Mouse (Mus musculus): Measurements from ENCODE around the gene Tmem259. TPM values are rescaled to one million over a fixed set of nuclear protein-coding genes. Genes with fewer than 3 reads are reported as not detected.

Gene Tmem259
- polyA plus RNA-seq, 1 experiment from 2014 or later, result 12.3 TPM

- 86% methylated on average over 4 of the region's 4 CpGs for WGBS
- no peaks in the 10 kb centered on the region for H3K9me3 ChIP-seq
- DNase-seq (ENCODE audit: low spot score), result no peak
- peaks cover 37% of the 10 kb centered on the region for H3K4me1 ChIP-seq
- no peak overlapping the region for H3K4me3 ChIP-seq
- H3K27ac ChIP-seq (replicated peaks), result no peak overlapping the region
- no peaks in the 10 kb centered on the region for H3K27me3 ChIP-seq (replicated peaks; ENCODE audit: low read depth, poor library complexity, severe bottlenecking)
- peaks cover 79% of the 10 kb centered on the region for H3K36me3 ChIP-seq (replicated peaks)
These were observed 34.3 kb downstream of the Tmem259 start for GRCm38 (mm10) chr10:79949873-79950272.

GRCm38 (mm10) chr10:79947502-79947901, 36.6 kb downstream of the Tmem259 start:
- Histone ChIP-seq H3K4me1 (peaks cover 59% of the 10 kb centered on the region), H3K9me3 (no peaks in the 10 kb centered on the region), H3K27me3 (replicated peaks; ENCODE audit: low read depth, poor library complexity, severe bottlenecking) (no peaks in the 10 kb centered on the region), H3K36me3 (replicated peaks) (peaks cover 81% of the 10 kb centered on the region), H3K27ac (replicated peaks) (peak overlapping the region; percentile 86), H3K4me3 (peak overlapping the region; percentile 42; the same call in 1 of the 2 replicates)
- DNase-seq (ENCODE audit: low spot score), result no peak
- 73% methylated on average over 6 of the region's 6 CpGs for WGBS

- Histone ChIP-seq H3K27ac (replicated peaks) (peak overlapping the region; percentile 86), H3K36me3 (replicated peaks) (peaks cover 84% of the 10 kb centered on the region), H3K9me3 (no peaks in the 10 kb centered on the region), H3K4me1 (peaks cover 59% of the 10 kb centered on the region), H3K4me3 (peak overlapping the region; percentile 42), H3K27me3 (replicated peaks; ENCODE audit: low read depth, poor library complexity, severe bottlenecking) (no peaks in the 10 kb centered on the region)
- DNase-seq (ENCODE audit: low spot score), result peak; percentile 53
- WGBS, result 10% methylated on average over 7 of the region's 7 CpGs
These were observed 37.3 kb downstream of the Tmem259 start for GRCm38 (mm10) chr10:79946752-79947322.

- Histone ChIP-seq H3K27me3 (replicated peaks; ENCODE audit: low read depth, poor library complexity, severe bottlenecking) (no peaks in the 10 kb centered on the region), H3K9me3 (no peaks in the 10 kb centered on the region), H3K27ac (replicated peaks) (peak overlapping the region; percentile 86), H3K4me3 (peak overlapping the region; percentile 42), H3K4me1 (peaks cover 64% of the 10 kb centered on the region), H3K36me3 (replicated peaks) (peaks cover 84% of the 10 kb centered on the region)
- 16% methylated on average over 16 of the region's 16 CpGs for WGBS
- peak; percentile 79 for DNase-seq (ENCODE audit: low spot score)
These were observed 38.5 kb downstream of the Tmem259 start for GRCm38 (mm10) chr10:79945507-79946234.

GRCm38 (mm10) chr10:79943471-79943901, 40.6 kb downstream of the Tmem259 start:
- H3K36me3 ChIP-seq (replicated peaks), result peaks cover 83% of the 10 kb centered on the region
- DNase-seq (ENCODE audit: low spot score), result no peak
- no peaks in the 10 kb centered on the region for H3K9me3 ChIP-seq
- no peak overlapping the region for H3K4me3 ChIP-seq
- no peaks in the 10 kb centered on the region for H3K27me3 ChIP-seq (replicated peaks; ENCODE audit: low read depth, poor library complexity, severe bottlenecking)
- peaks cover 78% of the 10 kb centered on the region for H3K4me1 ChIP-seq
- 79% methylated on average over 9 of the region's 9 CpGs for WGBS
- peak overlapping the region; percentile 86 for H3K27ac ChIP-seq (replicated peaks)

GRCm38 (mm10) chr10:79942988-79943387, 41.1 kb downstream of the Tmem259 start:
- H3K4me3 ChIP-seq, result no peak overlapping the region
- H3K27ac ChIP-seq (replicated peaks), result peak overlapping the region; percentile 86
- 88% methylated on average over 1 of the region's 1 CpGs for WGBS
- H3K36me3 ChIP-seq (replicated peaks), result peaks cover 84% of the 10 kb centered on the region
- H3K9me3 ChIP-seq, result no peaks in the 10 kb centered on the region
- H3K27me3 ChIP-seq (replicated peaks; ENCODE audit: low read depth, poor library complexity, severe bottlenecking), result no peaks in the 10 kb centered on the region
- no peak for DNase-seq (ENCODE audit: low spot score)
- H3K4me1 ChIP-seq, result peaks cover 83% of the 10 kb centered on the region

GRCm38 (mm10) chr10:79940749-79941148, 43.4 kb downstream of the Tmem259 start:
- Histone ChIP-seq H3K27ac (replicated peaks) (0 out of 2 replicates have a peak overlapping the region, but pooled peaks have one; percentile 19), H3K36me3 (replicated peaks) (peaks cover 86% of the 10 kb centered on the region), H3K4me3 (0 out of 2 replicates have a peak overlapping the region, but pooled peaks have one; percentile 4), H3K27me3 (replicated peaks; ENCODE audit: low read depth, poor library complexity, severe bottlenecking) (no peaks in the 10 kb centered on the region), H3K4me1 (peaks cover 81% of the 10 kb centered on the region), H3K9me3 (no peaks in the 10 kb centered on the region)
- 71% methylated on average over 7 of the region's 7 CpGs for WGBS
- no peak for DNase-seq (ENCODE audit: low spot score)

- H3K27ac ChIP-seq (replicated peaks), result peak overlapping the region; percentile 44; the same call in 1 of the 2 replicates
- no peaks in the 10 kb centered on the region for H3K27me3 ChIP-seq (replicated peaks; ENCODE audit: low read depth, poor library complexity, severe bottlenecking)
- H3K9me3 ChIP-seq, result no peaks in the 10 kb centered on the region
- WGBS, result 46% methylated on average over 11 of the region's 11 CpGs
- H3K4me3 ChIP-seq, result peak overlapping the region; percentile 8
- H3K36me3 ChIP-seq (replicated peaks), result peaks cover 96% of the 10 kb centered on the region
- H3K4me1 ChIP-seq, result peaks cover 76% of the 10 kb centered on the region
- no peak for DNase-seq (ENCODE audit: low spot score)
These were observed 46.2 kb downstream of the Tmem259 start for GRCm38 (mm10) chr10:79937775-79938526.

- Histone ChIP-seq H3K9me3 (no peaks in the 10 kb centered on the region), H3K4me3 (no peak overlapping the region), H3K4me1 (peaks cover 83% of the 10 kb centered on the region), H3K27ac (replicated peaks) (0 out of 2 replicates have a peak overlapping the region, but pooled peaks have one; percentile 21), H3K27me3 (replicated peaks; ENCODE audit: low read depth, poor library complexity, severe bottlenecking) (no peaks in the 10 kb centered on the region), H3K36me3 (replicated peaks) (peaks cover 99% of the 10 kb centered on the region)
- 83% methylated on average over 27 of the region's 27 CpGs for WGBS
- no peak for DNase-seq (ENCODE audit: low spot score)
These were observed 47.2 kb downstream of the Tmem259 start for GRCm38 (mm10) chr10:79936911-79937441.

- H3K36me3 ChIP-seq (replicated peaks), result peaks cover 99% of the 10 kb centered on the region
- peaks cover 87% of the 10 kb centered on the region for H3K4me1 ChIP-seq
- 72% methylated on average over 10 of the region's 10 CpGs for WGBS
These were observed 47.7 kb downstream of the Tmem259 start for GRCm38 (mm10) chr10:79936284-79936910.

GRCm38 (mm10) chr10:79934794-79935569, 49.1 kb downstream of the Tmem259 start:
- H3K27me3 ChIP-seq (replicated peaks; ENCODE audit: low read depth, poor library complexity, severe bottlenecking), result no peaks in the 10 kb centered on the region
- 0 out of 2 replicates have a peak overlapping the region, but pooled peaks have one; percentile 79 for H3K27ac ChIP-seq (replicated peaks)
- 0 out of 2 replicates have a peak overlapping the region, but pooled peaks have one; percentile 8 for H3K4me3 ChIP-seq
- no peak for DNase-seq (ENCODE audit: low spot score)
- H3K9me3 ChIP-seq, result no peaks in the 10 kb centered on the region
- peaks cover 92% of the 10 kb centered on the region for H3K4me1 ChIP-seq
- H3K36me3 ChIP-seq (replicated peaks), result peaks cover 99% of the 10 kb centered on the region
- WGBS, result 91% methylated on average over 16 of the region's 16 CpGs

More at GRCm38 (mm10) chr10:79936284-79936910, 47.7 kb downstream of the Tmem259 start:
- no peak for DNase-seq (ENCODE audit: low spot score)
- H3K27me3 ChIP-seq (replicated peaks; ENCODE audit: low read depth, poor library complexity, severe bottlenecking), result no peaks in the 10 kb centered on the region
- H3K4me3 ChIP-seq, result 0 out of 2 replicates have a peak overlapping the region, but pooled peaks have one; percentile 0
- H3K9me3 ChIP-seq, result no peaks in the 10 kb centered on the region
- H3K27ac ChIP-seq (replicated peaks), result no peak overlapping the region
